Mouse (Mus musculus) left cerebral cortex, adult 8-10 months (tissue): Measurements from ENCODE around the gene Rasal2. TPM values are rescaled to one million over a fixed set of nuclear protein-coding genes. Genes with fewer than 3 reads are reported as not detected.

Experiments
- DNase-seq, 2 experiments: peaks; one replicate each; pipeline ENCODE4 v3.0.0; 2022; ENCODE audit warnings: low spot score in 2 of 2
- total RNA-seq, 4 experiments: library from RNA; stranded (reverse); gene quantifications; 2 replicates each; pipeline ENCODE4 v1.2.4; 2022

Rasal2 gene
- total RNA-seq, 4 experiments from 2014 or later = 72.5 to 78.8 (median 74.9) TPM

GRCm38 (mm10) chr1:157143326-157143932 lies 269.0 kb downstream of the Rasal2 start:
- DNase-seq = no peak

- no peak for DNase-seq
Observed at GRCm38 (mm10) chr1:157141014-157141413, 271.4 kb downstream of the Rasal2 start.

- no peak for DNase-seq
Observed at GRCm38 (mm10) chr1:157137854-157138241, 274.5 kb downstream of the Rasal2 start.

- no peak for DNase-seq
Observed at GRCm38 (mm10) chr1:157137132-157137853, 275.1 kb downstream of the Rasal2 start.

- no peak for DNase-seq
Observed at GRCm38 (mm10) chr1:157128219-157128618, 284.2 kb downstream of the Rasal2 start.

DNA sequence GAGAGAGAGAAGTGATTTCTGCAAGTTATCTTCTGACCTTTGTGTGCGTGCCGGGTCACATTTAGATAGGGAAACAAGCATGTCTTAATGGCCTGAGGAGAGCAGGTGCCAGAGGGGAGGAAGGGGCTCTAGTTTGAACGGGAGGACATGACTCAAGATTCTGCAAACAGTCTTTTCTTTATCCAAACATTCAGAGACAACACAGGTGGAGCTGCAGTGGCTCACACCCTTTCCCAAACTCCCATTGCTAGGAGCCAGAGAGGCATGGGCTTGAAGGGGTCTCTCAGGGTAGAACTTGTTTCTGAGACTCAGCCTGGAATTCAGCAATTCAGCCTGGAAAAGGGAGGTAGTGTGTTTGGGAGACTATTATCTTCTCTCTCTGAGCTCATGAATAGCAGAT lies 288.6 kb downstream of the Rasal2 start:
- DNase-seq = no peak

- DNase-seq = no peak
Observed at GRCm38 (mm10) chr1:157119168-157119567, 293.2 kb downstream of the Rasal2 start.

GRCm38 (mm10) chr1:157117440-157117839 lies 295.0 kb downstream of the Rasal2 start:
- no peak for DNase-seq

- DNase-seq = peak in 1 of 2 experiments; percentile 35
Observed at GRCm38 (mm10) chr1:157114492-157114891, 297.9 kb downstream of the Rasal2 start.

DNA sequence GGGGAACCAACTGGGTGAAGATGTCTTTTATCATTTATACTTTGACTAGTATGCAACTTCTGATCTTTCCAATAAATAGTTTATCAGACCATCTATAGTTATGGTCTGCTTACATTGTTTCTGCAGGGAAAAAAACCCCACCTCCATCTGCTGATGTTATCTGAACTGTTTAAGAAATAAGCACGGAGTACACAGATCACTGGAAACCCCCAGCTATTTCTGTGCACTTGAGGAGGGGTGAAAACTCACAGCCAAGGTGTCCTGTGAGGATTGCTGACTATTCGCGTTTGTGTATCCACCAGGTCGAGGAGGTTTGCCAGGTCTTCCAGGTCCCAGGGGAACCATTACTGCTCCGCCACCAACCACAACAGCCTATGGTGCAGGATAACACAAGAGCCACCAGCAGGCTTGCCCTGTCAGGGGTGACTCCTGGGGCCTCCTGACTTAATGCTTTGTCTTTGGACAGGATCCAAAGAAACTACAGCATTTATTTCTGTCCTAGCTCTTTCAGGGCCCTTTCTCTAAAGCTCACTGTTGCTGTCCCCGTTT lies 302.0 kb downstream of the Rasal2 start:
- no peak for DNase-seq

- no peak for DNase-seq
Observed at GRCm38 (mm10) chr1:157108580-157108979, 303.8 kb downstream of the Rasal2 start, which contains the start of gene Tex35. Tex35 (minus strand) TSS chr1:157108680.

DNA sequence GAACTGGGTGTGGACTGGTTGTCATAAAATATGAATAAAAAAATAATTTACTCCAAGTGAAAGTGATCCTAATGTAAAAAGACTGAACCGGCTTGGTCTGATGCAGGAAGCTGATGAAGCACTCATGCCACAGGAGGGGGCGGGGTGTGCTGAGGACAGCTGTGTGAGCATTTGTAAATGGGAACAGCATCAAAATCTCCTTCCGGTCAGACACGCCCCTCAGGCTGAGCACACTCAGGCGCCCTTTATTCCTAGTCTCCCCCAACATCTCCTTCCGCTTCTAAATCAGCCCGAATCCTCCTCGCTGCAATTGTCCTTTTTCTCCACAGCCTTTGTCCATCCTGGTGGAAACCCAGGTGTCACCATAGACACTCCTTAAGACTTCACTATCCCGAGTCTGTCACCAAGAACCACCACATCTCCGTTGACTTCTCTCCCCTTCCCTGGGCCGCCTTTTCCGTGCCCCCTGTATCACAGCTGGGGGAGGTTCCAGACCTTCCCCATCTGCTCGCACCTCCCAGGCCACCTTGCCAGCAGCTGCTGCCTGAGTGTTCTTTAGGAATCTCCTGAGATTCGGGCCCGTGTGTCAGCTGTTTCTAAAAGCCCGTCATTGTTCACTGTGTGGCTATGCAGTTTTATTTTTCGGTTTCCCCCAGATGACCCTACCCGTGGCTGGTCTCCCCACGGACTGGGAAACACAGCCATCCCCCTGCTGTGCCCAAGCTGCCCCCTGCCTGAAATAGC lies 311.1 kb downstream of the Rasal2 start:
- no peak for DNase-seq

GRCm38 (mm10) chr1:157095534-157095933 lies 316.9 kb downstream of the Rasal2 start:
- no peak for DNase-seq

DNA sequence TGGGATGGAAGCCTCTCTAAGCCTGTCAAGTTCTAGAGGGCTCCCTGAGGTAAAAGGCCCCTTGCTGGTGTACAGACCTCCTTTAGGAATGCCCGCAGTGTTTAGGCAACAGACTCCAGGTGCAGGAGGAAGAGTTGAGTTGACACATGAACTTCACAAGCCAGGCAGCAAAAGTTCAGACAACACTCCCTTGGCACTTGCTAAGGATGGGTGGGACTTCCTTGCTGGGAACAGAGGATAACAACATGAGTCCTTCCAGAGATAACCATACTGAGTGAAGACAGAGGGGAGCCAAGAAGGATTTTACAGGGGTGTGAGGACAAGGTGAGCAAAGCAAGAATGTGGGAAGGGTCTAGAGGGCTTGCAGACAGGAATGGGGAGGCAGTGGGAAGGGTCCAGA lies 319.8 kb downstream of the Rasal2 start:
- DNase-seq = no peak

DNA sequence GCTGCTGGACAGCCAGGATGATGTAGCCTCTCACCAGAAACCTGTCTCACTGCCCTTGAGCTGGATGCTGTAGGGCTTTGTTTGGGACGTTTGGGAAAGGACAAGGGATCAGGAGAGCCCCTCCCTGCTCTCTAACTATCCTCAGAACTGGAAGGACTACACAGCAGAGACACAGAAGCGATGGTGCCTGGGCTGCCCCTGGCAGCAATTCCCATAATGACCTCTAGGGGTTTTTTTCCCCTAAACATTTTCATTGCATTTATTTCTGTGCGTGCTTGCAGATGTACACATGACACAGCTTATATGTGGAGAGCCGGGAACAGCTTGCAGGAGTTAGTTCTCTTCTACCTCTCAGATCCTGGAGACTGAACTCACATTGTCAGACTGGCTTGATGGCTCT lies 320.3 kb downstream of the Rasal2 start:
- DNase-seq = no peak

DNA sequence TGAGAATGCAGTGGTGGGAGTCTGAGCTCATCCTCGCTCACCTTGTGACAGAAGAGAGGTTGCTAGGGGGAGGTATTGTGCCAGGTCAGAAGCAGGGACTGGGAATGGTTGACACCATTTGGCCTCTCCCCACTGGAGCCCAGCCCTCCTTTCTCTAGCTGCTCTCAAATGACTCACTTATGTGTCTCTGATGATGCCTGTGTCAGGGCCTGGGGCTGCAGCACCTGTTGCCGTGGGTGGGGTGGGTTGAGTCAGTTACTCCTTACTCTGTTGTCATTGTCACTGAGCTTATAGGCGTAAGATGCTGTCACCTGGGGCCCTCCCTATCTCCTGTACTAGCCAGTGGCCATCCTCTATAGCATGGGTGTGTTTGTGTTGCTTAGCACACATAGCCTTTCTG lies 321.6 kb downstream of the Rasal2 start:
- DNase-seq = no peak

- peak in 1 of 2 experiments; percentile 56 for DNase-seq
Observed at GRCm38 (mm10) chr1:157086097-157086994, 326.0 kb downstream of the Rasal2 start.
